Mouse (Mus musculus): ENCODE measurements around the gene Foxa2.

Foxa2 gene

GRCm38 (mm10) chr2:148004554-148005521 is 41.9 kb downstream of the Foxa2 start:
- DNase-seq (ENCODE audit: low spot score in 2 of 2) = no peak

- DNase-seq (ENCODE audit: low spot score in 2 of 2) = no peak
These were observed 43.3 kb downstream of the Foxa2 start for GRCm38 (mm10) chr2:148003511-148003910.

- no peak for DNase-seq (ENCODE audit: low spot score in 2 of 2)
These were observed 48.4 kb downstream of the Foxa2 start for GRCm38 (mm10) chr2:147998206-147998966.

GRCm38 (mm10) chr2:147996781-147997180 is 50.0 kb downstream of the Foxa2 start:
- DNase-seq (ENCODE audit: low spot score in 2 of 2) = no peak

- DNase-seq (ENCODE audit: low spot score in 2 of 2) = no peak
These were observed 52.9 kb downstream of the Foxa2 start for GRCm38 (mm10) chr2:147993821-147994220.

GRCm38 (mm10) chr2:147992935-147993679 is 53.7 kb downstream of the Foxa2 start:
- no peak for DNase-seq (ENCODE audit: low spot score in 2 of 2)

Data from frontal cortex, postnatal 36 days (tissue).